Comparison of ENCODE assay signal across 8 mouse cellular contexts in genomic region chr9:62340301-62341122, GRCm38 (mm10). TPM values are rescaled to one million over a fixed set of nuclear protein-coding genes. Genes with fewer than 3 reads are reported as not detected.
DNase-seq lines count a peak whose midpoint lies in the region; ATAC-seq and TF ChIP-seq lines count a peak whose summit lies in the region.

No protein-coding gene starts in this region.

- no peaks in the 10 kb centered on the region for H3K9me3 ChIP-seq in kidney, embryonic 15.5 days (replicated peaks)
- H3K9me3 ChIP-seq in heart, postnatal 0 days (replicated peaks; ENCODE audit: control insufficient read depth, low read length), result no peaks in the 10 kb centered on the region
- no peaks in the 10 kb centered on the region for H3K9me3 ChIP-seq in midbrain, embryonic 12.5 days

- 2% methylated on average over 48 of the region's 48 CpGs for WGBS in kidney, embryonic 15.5 days
- under 1% methylated on average over 48 of the region's 48 CpGs for WGBS in bone marrow, adult 2 months
- WGBS in heart, postnatal 0 days, result 2% methylated on average over 45 of the region's 48 CpGs
- WGBS in midbrain, embryonic 12.5 days, result 2% methylated on average over 43 of the region's 48 CpGs

- peak overlapping the region; percentile 84 for H3K4me2 ChIP-seq in kidney, embryonic 15.5 days
- H3K4me2 ChIP-seq in heart, postnatal 0 days (ENCODE audit: low read depth, low read length), result peak overlapping the region; percentile 91
- peak overlapping the region; percentile 84 for H3K4me2 ChIP-seq in midbrain, embryonic 12.5 days (replicated peaks)

- no peak for TF ChIP-seq EP300 in heart, postnatal 0 days (IDR thresholded peaks at IDR 0.05; ENCODE audit: low read depth)

- peak overlapping the region; percentile 85 for H3K4me3 ChIP-seq in kidney, embryonic 15.5 days (replicated peaks)
- peak overlapping the region; percentile 98 for H3K4me3 ChIP-seq in bone marrow, adult 2 months (replicated peaks; ENCODE audit: control insufficient read depth, low read depth, low read length)
- H3K4me3 ChIP-seq in heart, postnatal 0 days (ENCODE audit: low read depth, low read length), result peak overlapping the region; percentile 93
- H3K4me3 ChIP-seq in midbrain, embryonic 12.5 days, result peak overlapping the region; percentile 88

- no peaks in the 10 kb centered on the region for H3K27me3 ChIP-seq in kidney, embryonic 15.5 days
- no peaks in the 10 kb centered on the region for H3K27me3 ChIP-seq in heart, postnatal 0 days (ENCODE audit: control insufficient read depth, insufficient read depth, low read length)
- no peaks in the 10 kb centered on the region for H3K27me3 ChIP-seq in midbrain, embryonic 12.5 days

- ATAC-seq in kidney, embryonic 15.5 days (replicated peaks; ENCODE audit: low FRiP score), result peak; percentile 20; the same call in 1 of the 2 replicates
- ATAC-seq in heart, postnatal 0 days (ENCODE audit: insufficient read depth, low read depth), result peak; percentile 3; the same call in 1 of the 2 replicates
- ATAC-seq in midbrain, embryonic 12.5 days (ENCODE audit: low FRiP score, low read depth), result peak; percentile 42
- no peak for ATAC-seq in erythroid progenitor cell, adult 5-6 weeks (replicated peaks; ENCODE audit: low FRiP score, poor library complexity, severe bottlenecking)

- TF ChIP-seq POLR2A in bone marrow, adult 2 months (IDR thresholded peaks at IDR 0.05; ENCODE audit: borderline replicate concordance, control insufficient read depth, low read depth, low read length), result no peak

- TF ChIP-seq CTCF in bone marrow, adult 2 months (IDR thresholded peaks at IDR 0.05; ENCODE audit: control insufficient read depth, insufficient read depth, low read length), result no peak
- no peak for TF ChIP-seq CTCF in heart, postnatal 0 days (IDR thresholded peaks at IDR 0.05; ENCODE audit: low read depth)

- H3K36me3 ChIP-seq in kidney, embryonic 15.5 days, result no peaks in the 10 kb centered on the region
- H3K36me3 ChIP-seq in heart, postnatal 0 days (replicated peaks; ENCODE audit: control insufficient read depth, insufficient read depth, low read length), result no peaks in the 10 kb centered on the region
- no peaks in the 10 kb centered on the region for H3K36me3 ChIP-seq in midbrain, embryonic 12.5 days

- peaks cover 22% of the 10 kb centered on the region for H3K4me1 ChIP-seq in kidney, embryonic 15.5 days
- no peaks in the 10 kb centered on the region; the same call in 1 of the 2 replicates for H3K4me1 ChIP-seq in bone marrow, adult 2 months (ENCODE audit: control insufficient read depth, insufficient read depth, low read length)
- peaks cover 19% of the 10 kb centered on the region for H3K4me1 ChIP-seq in heart, postnatal 0 days (ENCODE audit: control insufficient read depth, insufficient read depth)
- H3K4me1 ChIP-seq in midbrain, embryonic 12.5 days, result peaks cover 22% of the 10 kb centered on the region

- H3K9ac ChIP-seq in kidney, embryonic 15.5 days, result peak overlapping the region; percentile 97
- H3K9ac ChIP-seq in heart, postnatal 0 days (replicated peaks; ENCODE audit: low read depth, low read length), result peak overlapping the region; percentile 99
- peak overlapping the region; percentile 94 for H3K9ac ChIP-seq in midbrain, embryonic 12.5 days (replicated peaks)

- peak overlapping the region; percentile 100 for H3K27ac ChIP-seq in kidney, embryonic 15.5 days
- H3K27ac ChIP-seq in bone marrow, adult 2 months (ENCODE audit: control insufficient read depth, insufficient read depth, low read depth, low read length, poor library complexity), result no peak overlapping the region; the same call in 1 of the 2 replicates
- H3K27ac ChIP-seq in heart, postnatal 0 days (ENCODE audit: low read depth), result peak overlapping the region; percentile 100
- peak overlapping the region; percentile 99 for H3K27ac ChIP-seq in midbrain, embryonic 12.5 days (replicated peaks)

- DNase-seq in kidney, postnatal 36 days, result no peak
- DNase-seq in heart, postnatal 0 days (ENCODE audit: low spot score), result no peak
- no peak for DNase-seq in gastrocnemius, adult 18-20 months (ENCODE audit: low spot score)
- DNase-seq in frontal cortex, postnatal 36 days (ENCODE audit: low spot score in 2 of 2), result no peak

RNA-seq across cellular contexts. Expression of gene Anp32a, which starts 0.6 kb away (rescaled TPM):
- 217 and 225 TPM in 2 replicates for polyA plus RNA-seq in kidney, embryonic 15.5 days (2015; fragmentation: Nextera tagmentation; extraction: Ambion mirVana)
- polyA plus RNA-seq in bone marrow, adult 2 months (2011; ENCODE audit: insufficient read depth, insufficient read length, low replicate concordance, missing spikeins), result 781 and 1,032 TPM in 2 replicates
- total RNA-seq in heart, postnatal 0 days (2014; rRNA removed; ENCODE audit: low replicate concordance), result 20.8 and 28.8 TPM in 2 replicates
- 127 and 132 TPM in 2 replicates for polyA plus RNA-seq in heart, postnatal 0 days (2015; fragmentation: Nextera tagmentation; extraction: Ambion mirVana)
- 182 and 184 TPM in 2 replicates for polyA plus RNA-seq in midbrain, embryonic 12.5 days (2016; fragmentation: Nextera tagmentation; extraction: Ambion mirVana)
- total RNA-seq in gastrocnemius, adult 18-20 months (2021), result 10 to 100 TPM; 66.9 to 86.5 TPM
- total RNA-seq in erythroid progenitor cell, adult 5-6 weeks (2015; ENCODE audit: low replicate concordance), result 114 and 141 TPM in 2 replicates
- 101 and 162 TPM in 2 replicates for total RNA-seq in erythroid progenitor cell, adult 5-6 weeks (2017; ENCODE audit: low replicate concordance)

RNA-seq across cellular contexts. Expression of gene Spesp1, which starts 58.5 kb away (rescaled TPM):
- not detected in 2 replicates for polyA plus RNA-seq in kidney, embryonic 15.5 days (2015; fragmentation: Nextera tagmentation; extraction: Ambion mirVana)
- not detected in 2 replicates for polyA plus RNA-seq in bone marrow, adult 2 months (2011; ENCODE audit: insufficient read depth, insufficient read length, low replicate concordance, missing spikeins)
- total RNA-seq in heart, postnatal 0 days (2014; rRNA removed; ENCODE audit: low replicate concordance), result not detected in 2 replicates
- not detected in 2 replicates for polyA plus RNA-seq in heart, postnatal 0 days (2015; fragmentation: Nextera tagmentation; extraction: Ambion mirVana)
- not detected in 2 replicates for polyA plus RNA-seq in midbrain, embryonic 12.5 days (2016; fragmentation: Nextera tagmentation; extraction: Ambion mirVana)
- not detected for total RNA-seq in gastrocnemius, adult 18-20 months (2021)
- not detected in 2 replicates for total RNA-seq in erythroid progenitor cell, adult 5-6 weeks (2015; ENCODE audit: low replicate concordance)
- not detected in 2 replicates for total RNA-seq in erythroid progenitor cell, adult 5-6 weeks (2017; ENCODE audit: low replicate concordance)
